Mouse (Mus musculus) CH12.LX (cell line): Measurements from ENCODE around the gene Ncapg2. TPM values are rescaled to one million over a fixed set of nuclear protein-coding genes. Genes with fewer than 3 reads are reported as not detected.

Source experiments
- DNase-seq: peaks from one replicate; pipeline ENCODE4 v3.0.0-alpha.2; 2013; ENCODE audit errors: extremely low read depth
- H3K27ac ChIP-seq: 2 replicates; pipeline ENCODE4 v1.5.1; 2012; ENCODE audit warnings: low read depth, mild to moderate bottlenecking, control low read depth, moderate library complexity; ENCODE audit not compliant: insufficient read depth
- H3K27me3 ChIP-seq: replicated peaks from 2 replicates; pipeline ENCODE3; 2012; ENCODE audit warnings: inconsistent platforms
- H3K36me3 ChIP-seq, 2 experiments: replicated peaks in 1 of 2; 2 replicates each; pipeline versions ENCODE3 to v1.6.1; 2012; ENCODE audit warnings: inconsistent platforms in 1 of 2, low read length in 1 of 2, mild to moderate bottlenecking in 1 of 2, mixed read lengths in 1 of 2, moderate library complexity in 1 of 2; ENCODE audit not compliant: control insufficient read depth in 1 of 2, insufficient read depth in 1 of 2
- H3K4me1 ChIP-seq, 2 experiments: 2 replicates each; pipeline ENCODE4 v1.6.1; 2012; ENCODE audit warnings: inconsistent platforms in 1 of 2, moderate library complexity in 1 of 2; ENCODE audit not compliant: insufficient read depth in 2 of 2, control insufficient read depth in 1 of 2
- H3K4me2 ChIP-seq: 2 replicates; pipeline ENCODE4 v1.6.1; 2012; ENCODE audit warnings: low read depth, mild to moderate bottlenecking, control low read depth; ENCODE audit not compliant: poor library complexity, insufficient read depth, severe bottlenecking
- H3K4me3 ChIP-seq, 3 experiments: fragments of 150-350 bp in 1 of 3; sonication (generic) in 1 of 3; replicated peaks in 1 of 3; 2 replicates each; pipeline versions ENCODE3 to v1.5.1; 2011 to 2012; ENCODE audit warnings: low read depth in 2 of 3, low read length in 2 of 3, mild to moderate bottlenecking in 2 of 3, moderate library complexity in 2 of 3, control low read depth in 1 of 3, improper control_type of control experiment in 1 of 3, inconsistent platforms in 1 of 3, mixed read lengths in 1 of 3; ENCODE audit not compliant: poor library complexity in 1 of 3
- H3K79me2 ChIP-seq: replicated peaks from 2 replicates; pipeline ENCODE4 v1.6.1; 2012; ENCODE audit warnings: mild to moderate bottlenecking, moderate library complexity; ENCODE audit not compliant: control insufficient read depth, poor library complexity, insufficient read depth, severe bottlenecking; ENCODE audit errors: extremely low read depth
- H3K9ac ChIP-seq: 2 replicates; pipeline ENCODE4 v1.6.1; 2012; ENCODE audit warnings: low read depth, mild to moderate bottlenecking, control low read depth, moderate library complexity; ENCODE audit not compliant: insufficient read depth
- H3K9me3 ChIP-seq: replicated peaks from 2 replicates; pipeline ENCODE3; 2012; ENCODE audit warnings: low read length, inconsistent platforms, mixed read lengths
- BHLHE40 ChIP-seq: IDR thresholded peaks from 2 replicates; pipeline ENCODE4 v1.6.1; 2011; ENCODE audit warnings: mild to moderate bottlenecking, low read depth, low read length, improper control_type of control experiment
- CHD1 ChIP-seq: IDR thresholded peaks from 2 replicates; pipeline ENCODE4 v1.6.1; 2012; ENCODE audit warnings: low read depth, low read length, improper control_type of control experiment, inconsistent platforms
- CHD2 ChIP-seq: IDR thresholded peaks from 2 replicates; pipeline ENCODE4 v1.6.1; 2011; ENCODE audit warnings: low read length, improper control_type of control experiment
- CTCF ChIP-seq, 2 experiments: IDR thresholded peaks in 1 of 2; conservative IDR thresholded peaks in 1 of 2; 2 replicates each; pipeline ENCODE4 v1.5.1; 2011 to 2012; ENCODE audit warnings: low read depth in 2 of 2, low read length in 2 of 2, improper control_type of control experiment in 1 of 2, inconsistent platforms in 1 of 2, mild to moderate bottlenecking in 1 of 2, moderate library complexity in 1 of 2
- EP300 ChIP-seq: IDR thresholded peaks from 2 replicates; pipeline ENCODE4 v1.6.1; 2011; ENCODE audit warnings: low read length, improper control_type of control experiment
- GABPA ChIP-seq: IDR thresholded peaks from 2 replicates; pipeline ENCODE4 v1.6.1; 2012; ENCODE audit warnings: low read depth, low read length, improper control_type of control experiment, inconsistent platforms; ENCODE audit not compliant: insufficient replicate concordance
- HCFC1 ChIP-seq: IDR thresholded peaks from 2 replicates; pipeline ENCODE4 v1.6.1; 2012; ENCODE audit warnings: low read depth, mild to moderate bottlenecking, inconsistent platforms, low read length, improper control_type of control experiment
- JUN ChIP-seq: IDR thresholded peaks from 2 replicates; pipeline ENCODE4 v1.6.1; 2011; ENCODE audit warnings: low read depth, mild to moderate bottlenecking, low read length, improper control_type of control experiment, moderate library complexity; ENCODE audit not compliant: insufficient read depth
- MAX ChIP-seq: IDR thresholded peaks from 2 replicates; pipeline ENCODE4 v1.6.1; 2011; ENCODE audit warnings: low read length, improper control_type of control experiment
- MEF2A ChIP-seq: IDR thresholded peaks from 2 replicates; pipeline ENCODE4 v1.6.1; 2014; ENCODE audit warnings: low read depth, mild to moderate bottlenecking, inconsistent platforms, low read length, improper control_type of control experiment, borderline replicate concordance
- PAX5 ChIP-seq: IDR thresholded peaks from 2 replicates; pipeline ENCODE4 v1.6.1; 2012; ENCODE audit warnings: low read length, inconsistent platforms, mixed read lengths
- POLR2A ChIP-seq: IDR thresholded peaks from 2 replicates; pipeline ENCODE4 v1.6.1; 2011; ENCODE audit warnings: low read depth, mild to moderate bottlenecking, improper control_type of control experiment, low read length
- POLR2AphosphoS2 ChIP-seq: IDR thresholded peaks from 2 replicates; pipeline ENCODE4 v1.6.1; 2011; ENCODE audit warnings: low read depth, low read length, improper control_type of control experiment
- RCOR1 ChIP-seq: conservative IDR thresholded peaks from 2 replicates; pipeline ENCODE4 v1.6.1; 2012; ENCODE audit warnings: low read depth, mild to moderate bottlenecking, inconsistent platforms, low read length, improper control_type of control experiment
- SIN3A ChIP-seq: IDR thresholded peaks from 2 replicates; pipeline ENCODE4 v1.6.1; 2012; ENCODE audit warnings: low read length, improper control_type of control experiment, inconsistent platforms
- TCF12 ChIP-seq: IDR thresholded peaks from 2 replicates; pipeline ENCODE4 v1.6.1; 2014; ENCODE audit warnings: low read depth, mild to moderate bottlenecking, inconsistent platforms, low read length, improper control_type of control experiment
- USF1 ChIP-seq: IDR thresholded peaks from 2 replicates; pipeline ENCODE4 v1.6.1; 2014; ENCODE audit warnings: low read depth, mild to moderate bottlenecking, inconsistent platforms, low read length, improper control_type of control experiment
- USF2 ChIP-seq: conservative IDR thresholded peaks from 2 replicates; pipeline ENCODE4 v1.6.1; 2011; ENCODE audit warnings: low read depth, low read length, improper control_type of control experiment
- ZC3H11A ChIP-seq: IDR thresholded peaks from 2 replicates; pipeline ENCODE4 v1.6.1; 2012; ENCODE audit warnings: low read depth, mild to moderate bottlenecking, inconsistent platforms, low read length, improper control_type of control experiment
- ZKSCAN1 ChIP-seq: IDR thresholded peaks from 2 replicates; pipeline ENCODE4 v1.6.1; 2012; ENCODE audit warnings: low read depth, inconsistent platforms, low read length, improper control_type of control experiment, borderline replicate concordance
- ZMIZ1 ChIP-seq: IDR thresholded peaks from 2 replicates; pipeline ENCODE4 v1.6.1; 2012; ENCODE audit warnings: low read depth, mild to moderate bottlenecking, inconsistent platforms, low read length, improper control_type of control experiment
- ZNF384 ChIP-seq: IDR thresholded peaks from 2 replicates; pipeline ENCODE4 v1.6.1; 2012; ENCODE audit warnings: low read depth, low read length, improper control_type of control experiment, inconsistent platforms
- dilution Hi-C: fragments of 300-500 bp; cut with MboI; formaldehyde crosslinking; loops from 2 replicates; pipeline ENCODE4 v1.14.3; 2020; ENCODE audit warnings: low sequenced_read_pairs; ENCODE audit not compliant: extremely low pct_unique_long_range_greater_than_20kb, extremely low pct_ligation_motif_present
- in situ Hi-C: fragments of 300-500 bp; cut with MboI; formaldehyde crosslinking; loops from 3 replicates; pipeline ENCODE4 v1.14.3; 2019; ENCODE audit warnings: low sequenced_read_pairs, low pct_ligation_motif_present, low pct_unique_long_range_greater_than_20kb, mixed read lengths
- polyA plus RNA-seq: library from polyadenylated mRNA; unstranded; fragments of >175 nt; gene quantifications from 2 replicates; pipeline ENCODE4 v1.2.1, GENCODE M21; 2012; ENCODE audit warnings: low read depth; ENCODE audit not compliant: insufficient read length
- total RNA-seq, 2 experiments: library from RNA; depleted of rRNA; stranded (reverse); fragments of 300-350 nt in 1 of 2; fragments of >200 nt in 1 of 2; gene quantifications; 2 replicates each; pipeline ENCODE4 v1.2.3; 2012 to 2014

Ncapg2 gene
- total and polyA plus RNA-seq, 3 experiments: 48.0 to 66.4 (median 65.0) TPM

- in situ Hi-C loops: no loop called here
- TF ChIP-seq ZMIZ1 (no peak), HCFC1 (no peak), RCOR1 (no peak), CTCF (conservative IDR thresholded peaks at IDR 0.05 in 1 of 2, IDR thresholded peaks at IDR 0.05 in 1 of 2; ENCODE audit: low read depth in 2 of 2, low read length in 2 of 2) (no peak), ZC3H11A (no peak), GABPA (no peak), EP300 (0 out of 2 replicates have a peak, but pooled peaks have one; percentile 19), TCF12 (no peak), USF2 (no peak), USF1 (no peak), ZNF384 (0 out of 2 replicates have a peak, but pooled peaks have one; percentile 21), JUN (no peak), MAX (no peak), SIN3A (no peak), CHD1 (no peak), CHD2 (no peak)
- TF ChIP-seq, all 38 proteins: peak for 2
- dilution Hi-C loops: no loop called here
- peaks cover 26 to 74% of the 10 kb centered on the region in 2 experiments for H3K36me3 ChIP-seq
- no peak overlapping the region for H3K4me2 ChIP-seq
- H3K27me3 ChIP-seq: no peaks in the 10 kb centered on the region
- 0 out of 2 replicates have a peak, but pooled peaks cover 2% of the 10 kb centered on the region for H3K79me2 ChIP-seq
- H3K9me3 ChIP-seq: no peaks in the 10 kb centered on the region
- no peak overlapping the region for H3K27ac ChIP-seq
- no peaks in the 10 kb centered on the region for H3K4me1 ChIP-seq
- no peak for DNase-seq
- H3K4me3 ChIP-seq: no peak overlapping the region
- H3K9ac ChIP-seq: no peak overlapping the region
These were observed 55.3 kb downstream of the Ncapg2 start for GRCm38 (mm10) chr12:116460379-116461065.

GRCm38 (mm10) chr12:116467030-116467429 lies 61.8 kb downstream of the Ncapg2 start:
- no peak overlapping the region for H3K9ac ChIP-seq
- in situ Hi-C loops: no loop called here
- DNase-seq: no peak
- no peaks in the 10 kb centered on the region for H3K4me1 ChIP-seq
- no peak overlapping the region for H3K4me3 ChIP-seq
- no peaks in the 10 kb centered on the region for H3K79me2 ChIP-seq
- TF ChIP-seq USF1: no peak
- no peak for TF ChIP-seq JUN
- no peak for TF ChIP-seq MEF2A
- no peak for TF ChIP-seq ZKSCAN1
- no peak for TF ChIP-seq POLR2AphosphoS2
- no peak for TF ChIP-seq POLR2A
- TF ChIP-seq PAX5: no peak
- no peak for TF ChIP-seq CTCF (conservative IDR thresholded peaks at IDR 0.05 in 1 of 2, IDR thresholded peaks at IDR 0.05 in 1 of 2; ENCODE audit: low read depth in 2 of 2, low read length in 2 of 2)
- TF ChIP-seq TCF12: no peak
- no peak for TF ChIP-seq BHLHE40
- TF ChIP-seq RCOR1: no peak
- TF ChIP-seq ZMIZ1: no peak
- no peak for TF ChIP-seq USF2
- TF ChIP-seq HCFC1: no peak
- H3K27ac ChIP-seq: 0 out of 2 replicates have a peak overlapping the region, but pooled peaks have one; percentile 0
- dilution Hi-C loops: no loop called here
- H3K4me2 ChIP-seq: no peak overlapping the region
- no peaks in the 10 kb centered on the region for H3K27me3 ChIP-seq
- H3K9me3 ChIP-seq: no peaks in the 10 kb centered on the region
- H3K36me3 ChIP-seq: peaks cover 9 to 47% of the 10 kb centered on the region in 2 experiments
